ENCODE assay signal across 7 mouse cellular contexts in genomic region chr11:3201326-3202230, GRCm38 (mm10). TPM values are rescaled to one million over a fixed set of nuclear protein-coding genes. Genes with fewer than 3 reads are reported as not detected.
DNase-seq lines count a peak whose midpoint lies in the region; ATAC-seq and TF ChIP-seq lines count a peak whose summit lies in the region.

No protein-coding gene starts in this region.

- no peak overlapping the region for H3K27ac ChIP-seq in thymus, adult 2 months (ENCODE audit: control insufficient read depth, insufficient read depth, low read length)
- H3K27ac ChIP-seq in cerebellum, adult 2 months (ENCODE audit: insufficient read depth, low read length) = peak overlapping the region; percentile 99; the same call in 1 of the 2 replicates
- peak overlapping the region; percentile 45; the same call in 1 of the 2 replicates for H3K27ac ChIP-seq in heart, embryonic 13.5 days (replicated peaks)
- 0 out of 2 replicates have a peak overlapping the region, but pooled peaks have one; percentile 0 for H3K27ac ChIP-seq in limb, embryonic 15.5 days
- no peak overlapping the region; the same call in 1 of the 2 replicates for H3K27ac ChIP-seq in midbrain, embryonic 16.5 days (ENCODE audit: low read length)

- no peak for DNase-seq in thymus, adult 2 months
- DNase-seq in thymus, postnatal 10 days (ENCODE audit: low spot score in 2 of 2) = no peak
- peak in 1 of 2 experiments; percentile 18 for DNase-seq in cerebellum, adult 2 months
- no peak for DNase-seq in ovary, postnatal 10 days (ENCODE audit: low spot score)

- no peak for ATAC-seq in heart, embryonic 13.5 days (ENCODE audit: extremely low read depth, insufficient number of reproducible peaks, low FRiP score, low TSS enrichment)
- ATAC-seq in limb, embryonic 15.5 days (ENCODE audit: insufficient number of reproducible peaks, low FRiP score, low TSS enrichment, low read depth) = no peak
- ATAC-seq in midbrain, embryonic 16.5 days = no peak

- no peaks in the 10 kb centered on the region for H3K36me3 ChIP-seq in thymus, adult 2 months (ENCODE audit: control insufficient read depth, insufficient read depth, low read length)
- H3K36me3 ChIP-seq in heart, embryonic 13.5 days = peaks cover 21% of the 10 kb centered on the region
- H3K36me3 ChIP-seq in limb, embryonic 15.5 days = peaks cover 17% of the 10 kb centered on the region
- no peaks in the 10 kb centered on the region for H3K36me3 ChIP-seq in midbrain, embryonic 16.5 days (ENCODE audit: control insufficient read depth, insufficient read depth, low read length)

- TF ChIP-seq POLR2A in thymus, adult 2 months (IDR thresholded peaks at IDR 0.05; ENCODE audit: control insufficient read depth, extremely low read depth, insufficient read depth, low read length, poor library complexity) = no peak
- no peak for TF ChIP-seq POLR2A in cerebellum, adult 2 months (IDR thresholded peaks at IDR 0.05; ENCODE audit: borderline replicate concordance, insufficient read depth, low read length)

- WGBS in thymus, adult 2 months = 5% methylated on average over 16 of the region's 16 CpGs
- WGBS in cerebellum, adult 2 months = 4% methylated on average over 16 of the region's 16 CpGs
- WGBS in heart, embryonic 13.5 days = 7% methylated on average over 16 of the region's 16 CpGs
- 6% methylated on average over 16 of the region's 16 CpGs for WGBS in limb, embryonic 15.5 days
- WGBS in midbrain, embryonic 16.5 days = 7% methylated on average over 16 of the region's 16 CpGs

- H3K9ac ChIP-seq in heart, embryonic 13.5 days = peak overlapping the region; percentile 75
- H3K9ac ChIP-seq in limb, embryonic 15.5 days = no peak overlapping the region
- no peak overlapping the region for H3K9ac ChIP-seq in midbrain, embryonic 16.5 days (ENCODE audit: low read depth, low read length)

- H3K4me2 ChIP-seq in heart, embryonic 13.5 days = peak overlapping the region; percentile 46
- no peak overlapping the region for H3K4me2 ChIP-seq in limb, embryonic 15.5 days
- H3K4me2 ChIP-seq in midbrain, embryonic 16.5 days (ENCODE audit: low read length) = peak overlapping the region; percentile 30

- H3K27me3 ChIP-seq in thymus, adult 2 months (ENCODE audit: control insufficient read depth, insufficient read depth, low read length) = no peaks in the 10 kb centered on the region
- no peaks in the 10 kb centered on the region for H3K27me3 ChIP-seq in cerebellum, adult 2 months (ENCODE audit: control insufficient read depth, insufficient read depth, low read length)
- H3K27me3 ChIP-seq in heart, embryonic 13.5 days (replicated peaks) = no peaks in the 10 kb centered on the region
- H3K27me3 ChIP-seq in limb, embryonic 15.5 days = no peaks in the 10 kb centered on the region
- H3K27me3 ChIP-seq in midbrain, embryonic 16.5 days (ENCODE audit: control insufficient read depth, insufficient read depth, low read depth, low read length) = no peaks in the 10 kb centered on the region

- no peaks in the 10 kb centered on the region for H3K9me3 ChIP-seq in heart, embryonic 13.5 days
- no peaks in the 10 kb centered on the region for H3K9me3 ChIP-seq in limb, embryonic 15.5 days
- H3K9me3 ChIP-seq in midbrain, embryonic 16.5 days (replicated peaks; ENCODE audit: control insufficient read depth, low read length, poor library complexity, severe bottlenecking) = no peaks in the 10 kb centered on the region

- peak overlapping the region; percentile 47 for H3K4me3 ChIP-seq in thymus, adult 2 months (ENCODE audit: control insufficient read depth, insufficient read depth, low read length)
- peak overlapping the region; percentile 84 for H3K4me3 ChIP-seq in cerebellum, adult 2 months (replicated peaks; ENCODE audit: insufficient read depth, low read depth, low read length)
- H3K4me3 ChIP-seq in heart, embryonic 13.5 days = peak overlapping the region; percentile 50
- peak overlapping the region; percentile 41 for H3K4me3 ChIP-seq in limb, embryonic 15.5 days
- peak overlapping the region; percentile 40 for H3K4me3 ChIP-seq in midbrain, embryonic 16.5 days (ENCODE audit: low read depth, low read length)

- no peak for TF ChIP-seq CTCF in thymus, adult 2 months (IDR thresholded peaks at IDR 0.05; ENCODE audit: borderline replicate concordance, control insufficient read depth, extremely low read depth, insufficient read depth, low read length, poor library complexity)
- TF ChIP-seq CTCF in cerebellum, adult 2 months (IDR thresholded peaks at IDR 0.05; ENCODE audit: borderline replicate concordance, insufficient read depth, low read depth, low read length) = no peak

- H3K4me1 ChIP-seq in thymus, adult 2 months (replicated peaks; ENCODE audit: control insufficient read depth, insufficient read depth, low read length) = no peaks in the 10 kb centered on the region
- peaks cover 4% of the 10 kb centered on the region; the same call in 1 of the 2 replicates for H3K4me1 ChIP-seq in cerebellum, adult 2 months (ENCODE audit: control insufficient read depth, insufficient read depth, low read length)
- H3K4me1 ChIP-seq in heart, embryonic 13.5 days = peaks cover 17% of the 10 kb centered on the region
- peaks cover 3% of the 10 kb centered on the region for H3K4me1 ChIP-seq in limb, embryonic 15.5 days
- H3K4me1 ChIP-seq in midbrain, embryonic 16.5 days (ENCODE audit: control insufficient read depth, insufficient read depth, low read length) = peaks cover 6% of the 10 kb centered on the region

RNA-seq across cellular contexts. Expression of gene Eif4enif1, which starts 0.6 kb away (rescaled TPM):
- 87.8 and 88.8 TPM in 2 replicates for polyA plus RNA-seq in thymus, adult 2 months (2012; rRNA removed)
- polyA plus RNA-seq in cerebellum, adult 2 months (2012; rRNA removed) = 57.4 and 59.0 TPM in 2 replicates
- polyA plus RNA-seq in heart, embryonic 13.5 days (2015; fragmentation: Nextera tagmentation; extraction: Ambion mirVana) = 28.0 and 32.3 TPM in 2 replicates
- polyA plus RNA-seq in limb, embryonic 15.5 days (2015; fragmentation: Nextera tagmentation; extraction: Ambion mirVana) = 38.5 and 45.8 TPM in 2 replicates
- 54.2 and 57.9 TPM in 2 replicates for polyA plus RNA-seq in midbrain, embryonic 16.5 days (2015; fragmentation: Nextera tagmentation; extraction: Ambion mirVana)

RNA-seq across cellular contexts. Expression of gene Sfi1, which starts 8.3 kb away (rescaled TPM):
- 36.8 and 49.4 TPM in 2 replicates for polyA plus RNA-seq in thymus, adult 2 months (2012; rRNA removed)
- polyA plus RNA-seq in cerebellum, adult 2 months (2012; rRNA removed) = 24.1 and 26.6 TPM in 2 replicates
- polyA plus RNA-seq in heart, embryonic 13.5 days (2015; fragmentation: Nextera tagmentation; extraction: Ambion mirVana) = 7.3 and 10.1 TPM in 2 replicates
- 14.4 and 15.8 TPM in 2 replicates for polyA plus RNA-seq in limb, embryonic 15.5 days (2015; fragmentation: Nextera tagmentation; extraction: Ambion mirVana)
- 19.0 and 19.4 TPM in 2 replicates for polyA plus RNA-seq in midbrain, embryonic 16.5 days (2015; fragmentation: Nextera tagmentation; extraction: Ambion mirVana)

Comparison
In these comparisons a context has a peak if more than half of its experiments do, and no peak if none do; other contexts are left out.
1. H3K27ac ChIP-seq: peak in cerebellum, adult 2 months (single experiment), heart, embryonic 13.5 days (single experiment) and limb, embryonic 15.5 days (single experiment); none in thymus, adult 2 months (single experiment) and midbrain, embryonic 16.5 days (single experiment).
2. Peak in every context shown above with its lines, with median percentiles within 50 percentile points of each other: H3K4me3 ChIP-seq.